Mouse (Mus musculus) T-helper 17 cell (primary cell): ENCODE data around the gene Zcchc4.

Experiments
- in situ Hi-C, 2 experiments: fragments of 300-600 bp; cut with MboI, MseI; formaldehyde crosslinking; loops; 1 replicate in 1 of 2; 2 replicates in 1 of 2; pipeline ENCODE4 v1.15.1; 2025; ENCODE audit warnings: high pct_unique_total_duplicates in 2 of 2

Gene Zcchc4

DNA sequence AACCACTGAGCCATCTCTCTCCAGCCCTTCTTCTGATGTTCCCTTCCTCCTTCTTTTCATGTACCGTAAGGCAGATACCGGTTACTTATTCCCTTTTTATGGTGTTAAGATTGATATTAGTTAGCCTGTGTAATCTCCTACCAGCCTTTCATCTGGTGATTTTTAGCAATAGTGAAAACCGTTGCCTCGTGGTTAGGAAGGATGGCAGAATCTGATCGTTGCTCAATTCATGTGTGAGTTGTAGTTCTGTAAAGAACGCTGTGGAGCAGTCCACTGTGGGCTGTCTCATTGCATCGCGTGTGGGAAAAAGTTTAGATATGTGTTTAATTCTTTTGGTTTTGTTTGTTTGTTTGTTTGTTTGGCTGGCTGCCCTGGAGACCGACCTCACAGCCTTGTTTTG lies 18.0 kb downstream of the Zcchc4 start:
- in situ Hi-C loops = no loop called here

DNA sequence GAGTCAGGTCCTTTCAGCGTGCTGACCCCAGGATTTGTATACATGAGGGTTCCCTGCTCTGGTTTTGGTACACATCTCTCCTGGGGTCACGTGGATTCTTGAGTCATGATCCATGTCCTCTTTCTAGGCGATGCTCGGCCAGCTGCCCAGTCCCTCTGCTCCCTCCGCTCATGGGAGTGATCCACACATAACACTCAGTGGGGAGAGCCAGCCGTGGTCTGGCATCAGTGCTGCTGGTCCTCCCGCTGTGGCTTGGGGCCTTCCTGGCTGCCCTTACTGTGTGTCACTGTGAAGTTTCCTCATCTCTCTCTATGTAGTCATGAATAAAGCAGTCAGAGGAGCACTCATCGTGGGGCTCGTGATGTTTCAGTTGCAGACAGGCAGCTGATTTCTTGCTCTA lies 18.9 kb downstream of the Zcchc4 start:
- in situ Hi-C loops = no loop called here

DNA sequence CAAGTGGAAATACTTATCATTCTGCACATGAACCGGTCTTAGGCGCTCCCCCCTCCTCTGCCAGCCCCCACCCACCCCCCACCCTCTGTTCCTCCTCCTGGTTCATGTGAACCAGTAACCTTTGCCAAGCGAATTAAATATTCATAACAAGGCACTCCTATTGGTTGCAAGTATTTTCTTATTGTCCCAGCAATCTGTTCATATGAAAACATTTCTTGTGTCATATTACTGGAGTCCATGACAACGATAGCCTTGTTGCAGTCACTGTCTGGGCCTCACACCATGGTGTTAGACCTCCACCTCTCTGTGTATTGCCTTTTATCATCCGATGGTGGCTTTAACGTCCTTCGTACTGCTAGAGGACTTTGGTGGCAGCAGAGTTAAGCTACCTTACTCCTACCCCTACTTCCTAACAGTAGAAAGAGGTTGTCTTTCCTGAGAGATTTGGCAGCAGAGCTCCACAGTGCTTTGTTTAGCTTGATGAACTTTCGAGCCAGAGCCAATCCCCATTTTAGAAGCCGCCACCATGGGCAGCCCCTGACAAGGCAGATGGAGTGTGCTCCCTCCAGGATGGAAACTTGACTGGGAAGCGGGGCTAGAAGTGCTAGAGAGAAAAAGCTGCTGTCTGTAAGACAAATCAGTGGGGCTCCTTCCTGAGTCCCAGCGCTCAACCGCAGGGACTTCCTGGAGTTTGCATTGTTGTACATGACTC lies 24.2 kb downstream of the Zcchc4 start:
- in situ Hi-C loops = no loop called here

DNA sequence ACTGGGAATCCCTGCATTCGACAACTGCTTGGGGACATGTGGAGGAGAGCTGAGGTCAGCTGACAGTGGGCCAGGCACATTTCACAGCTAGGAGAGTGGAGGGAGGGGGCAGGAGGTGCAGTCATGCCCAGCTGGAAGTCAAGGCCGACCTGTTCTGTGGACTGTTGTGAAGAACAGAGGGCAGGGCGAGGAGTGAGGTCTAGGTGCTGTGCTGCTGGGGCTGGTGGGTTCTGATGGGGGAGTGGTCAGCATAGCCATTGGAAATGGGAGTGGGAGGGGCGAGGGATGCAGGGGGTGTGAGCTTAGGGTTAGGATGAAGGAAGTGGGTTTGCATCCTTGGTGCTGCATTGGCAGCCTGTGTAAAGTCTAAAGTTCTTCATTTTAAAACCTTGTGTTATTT lies 30.6 kb downstream of the Zcchc4 start:
- in situ Hi-C loops = no loop called here

DNA sequence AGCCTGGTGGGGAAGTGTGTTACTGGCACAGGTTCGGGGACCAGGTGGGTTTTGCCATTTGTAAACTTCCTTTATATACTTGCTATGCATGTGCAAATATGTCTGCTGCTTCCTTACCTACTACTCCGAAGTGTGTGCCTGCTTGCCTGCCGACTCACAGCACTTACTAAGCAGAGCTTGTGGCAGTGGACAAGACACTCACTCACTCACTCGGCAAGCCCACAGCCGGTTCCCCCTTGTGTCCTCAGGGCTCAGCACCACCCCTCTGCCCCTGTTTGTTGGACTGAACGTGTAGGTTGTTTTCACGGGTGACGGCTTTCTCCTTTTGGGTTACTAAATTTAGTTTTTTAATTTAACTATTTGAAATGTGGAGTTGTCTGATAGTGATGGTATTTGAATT lies 31.1 kb downstream of the Zcchc4 start:
- in situ Hi-C loops = no loop called here

DNA sequence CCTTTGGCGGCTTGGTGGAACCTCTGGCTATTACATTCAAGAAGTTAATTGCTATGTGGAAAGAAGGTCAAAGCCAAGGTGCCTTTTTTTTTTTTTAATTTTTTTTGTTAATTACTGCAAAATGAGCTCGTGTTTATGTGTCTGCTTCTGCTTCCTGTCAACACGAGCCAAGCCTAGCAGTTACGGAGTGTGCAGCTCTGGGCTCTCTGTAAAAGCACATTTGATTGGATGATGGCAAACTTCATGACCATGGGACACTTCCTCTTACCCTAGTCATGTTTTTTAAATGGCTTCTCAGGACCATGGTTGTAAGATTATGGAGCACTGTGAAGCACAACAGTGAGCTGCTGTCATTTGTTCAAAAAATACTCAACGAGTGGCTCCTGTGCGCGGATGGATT lies 31.8 kb downstream of the Zcchc4 start:
- in situ Hi-C loops = no loop called here

DNA sequence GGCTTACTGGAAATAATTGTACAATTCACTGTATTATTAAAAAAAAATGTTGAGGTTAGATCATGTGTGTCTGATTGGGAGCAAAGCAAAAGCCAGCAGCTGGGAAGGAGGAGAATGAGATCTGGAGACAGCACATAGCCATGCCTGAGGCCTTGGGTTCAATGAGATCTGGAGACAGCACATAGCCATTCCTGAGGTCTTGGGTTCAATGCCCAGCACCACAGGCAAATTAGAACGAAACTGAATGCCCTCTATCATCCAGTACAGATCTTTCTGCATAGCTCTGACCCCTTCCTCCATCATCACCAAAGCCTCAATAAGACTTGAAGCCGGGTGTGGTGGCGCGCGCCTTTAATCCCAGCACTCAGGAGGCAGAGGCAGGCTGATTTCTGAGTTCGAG lies 35.2 kb downstream of the Zcchc4 start:
- in situ Hi-C loops = no loop called here

DNA sequence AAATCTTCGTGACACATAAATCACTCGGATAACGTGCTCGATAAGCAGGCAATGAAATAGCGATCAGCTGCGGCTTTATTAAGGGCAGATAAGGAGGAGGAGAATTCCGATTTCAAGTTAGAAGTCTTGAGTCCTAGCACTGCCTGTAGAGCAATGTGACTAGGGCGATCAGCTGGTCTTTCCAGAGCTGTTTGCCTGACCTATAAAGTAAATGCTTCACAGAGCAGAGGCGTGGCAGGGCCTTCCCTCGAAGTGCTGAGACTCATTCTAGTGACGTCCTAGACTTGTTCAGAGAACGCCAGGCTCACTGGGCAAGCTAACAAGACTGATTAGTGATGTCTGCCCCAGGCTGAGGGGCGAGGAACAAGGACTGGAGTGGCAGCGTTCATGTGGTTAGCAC lies 35.8 kb downstream of the Zcchc4 start:
- in situ Hi-C loops = no loop called here

DNA sequence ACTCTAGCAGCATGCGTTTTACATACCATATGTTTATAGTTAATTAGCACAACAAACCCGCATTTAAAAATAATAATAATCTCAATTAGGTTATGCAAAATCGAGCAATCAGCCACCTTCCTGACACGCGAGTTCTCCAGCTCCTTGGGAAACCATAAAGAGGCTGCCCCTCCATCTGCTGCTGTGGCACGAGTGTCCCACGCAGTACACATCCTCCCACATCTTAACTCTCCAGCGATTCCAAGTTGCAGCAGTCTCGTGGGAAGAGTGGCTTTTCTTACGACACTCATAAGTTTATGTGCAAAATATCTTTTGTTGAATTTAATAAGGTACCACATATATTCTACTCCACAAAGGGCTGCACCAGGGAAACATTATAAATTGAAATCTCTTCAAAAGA lies 37.2 kb downstream of the Zcchc4 start:
- in situ Hi-C loops = no loop called here

DNA sequence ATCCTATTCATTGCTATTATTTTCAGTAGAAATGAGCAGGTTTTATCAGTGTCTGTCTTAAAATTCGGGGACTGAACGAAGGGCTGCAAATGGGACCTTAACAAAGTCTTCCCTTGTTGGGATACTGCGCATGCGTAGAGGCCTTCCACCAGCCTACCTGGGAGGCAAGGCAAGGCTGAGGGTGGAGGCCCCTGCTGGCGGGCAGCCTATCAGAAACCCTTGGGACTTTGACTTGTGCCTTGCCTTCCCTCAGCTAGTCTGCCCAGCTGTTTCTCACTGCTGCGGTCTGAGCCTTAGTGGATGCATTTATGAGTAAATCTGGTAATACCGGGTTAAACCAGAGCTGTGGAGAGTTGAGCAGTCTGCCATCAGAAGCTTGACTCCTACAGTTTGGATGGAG lies 38.1 kb downstream of the Zcchc4 start:
- in situ Hi-C loops = no loop called here

DNA sequence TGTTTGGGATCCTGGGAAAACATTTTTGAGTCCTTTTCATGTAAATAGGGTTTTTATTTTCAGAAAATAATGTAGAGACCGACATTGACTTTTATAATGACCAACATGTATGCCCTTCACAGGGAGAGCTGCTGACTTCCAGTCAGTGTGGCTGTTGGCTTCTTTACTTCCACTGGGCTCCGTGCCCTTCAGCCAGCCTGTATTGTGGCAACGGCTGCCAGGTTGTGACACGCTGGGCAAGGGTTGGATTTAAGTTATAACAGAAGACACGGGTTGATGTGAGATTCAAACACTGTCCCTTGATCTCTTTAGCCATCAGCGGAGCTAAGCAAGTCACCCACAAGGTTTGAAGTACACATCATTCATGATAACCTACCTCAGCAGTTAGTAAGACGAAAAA lies 43.5 kb downstream of the Zcchc4 start:
- in situ Hi-C loops = no loop called here

DNA sequence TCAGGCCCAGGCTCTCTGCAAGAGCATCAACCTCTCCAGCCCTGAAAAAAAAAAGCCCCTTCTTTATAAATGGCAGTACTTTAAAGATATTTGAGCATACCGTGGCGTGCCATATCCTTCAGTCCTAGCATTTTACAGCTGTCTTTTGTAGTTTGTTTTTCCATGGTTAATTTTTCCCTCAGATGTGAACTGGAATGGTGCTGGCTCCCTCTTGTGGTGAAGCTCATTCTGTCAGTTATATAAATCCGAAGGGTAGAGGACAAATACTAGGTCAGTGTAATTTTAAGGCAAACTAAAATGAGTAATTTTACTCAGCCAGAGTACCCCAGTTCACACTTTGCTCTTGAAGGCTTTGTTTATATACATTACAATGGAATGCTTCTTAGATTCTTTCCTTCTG lies 46.5 kb downstream of the Zcchc4 start:
- in situ Hi-C loops = no loop called here

DNA sequence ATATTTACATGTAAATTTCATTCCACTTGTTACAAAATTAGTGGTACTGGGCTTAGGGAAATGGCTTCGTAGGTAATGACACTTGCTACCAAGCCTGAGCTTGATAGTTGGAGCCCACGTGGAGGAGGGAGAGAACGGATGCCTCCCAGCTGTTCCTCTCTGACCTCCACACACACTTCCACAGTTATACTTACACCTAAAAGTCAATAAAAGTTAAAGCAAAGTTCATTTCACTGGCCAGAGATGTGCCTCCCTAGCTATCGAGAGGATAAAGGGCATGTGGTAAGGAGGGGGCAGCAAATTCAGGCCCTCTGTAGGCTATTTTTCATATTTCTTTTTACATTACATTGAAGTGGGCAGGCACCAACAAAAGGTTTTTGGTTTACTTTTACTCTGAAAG lies 52.7 kb downstream of the Zcchc4 start:
- in situ Hi-C loops = loop anchor here in 1 of 2 experiments (25.0 kb wide), 1 partner anchor 641 kb away; the partner anchor contains the start of gene Dhx15

DNA sequence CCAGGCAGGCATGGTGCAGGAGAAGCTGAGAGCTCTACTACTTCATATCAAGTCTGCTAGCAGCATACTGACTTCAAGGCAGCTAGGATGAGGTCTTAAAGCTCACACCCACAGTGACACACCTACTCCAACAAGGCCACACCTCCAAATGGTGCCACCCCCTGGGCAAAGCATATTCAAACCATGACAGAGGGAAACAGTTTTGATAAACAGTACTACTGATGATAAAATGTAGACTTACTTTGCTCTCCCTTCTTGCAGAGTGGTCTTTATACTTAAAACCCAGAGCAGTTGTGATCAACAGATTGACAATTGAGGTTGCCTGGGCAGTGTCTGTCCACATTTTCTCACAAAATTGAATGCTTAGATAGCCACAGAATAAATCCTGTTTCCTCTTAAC lies 57.8 kb downstream of the Zcchc4 start:
- in situ Hi-C loops = loop anchor here in 1 of 2 experiments (25.0 kb wide), 1 partner anchor 646 kb away; the partner anchor contains the start of gene Dhx15

DNA sequence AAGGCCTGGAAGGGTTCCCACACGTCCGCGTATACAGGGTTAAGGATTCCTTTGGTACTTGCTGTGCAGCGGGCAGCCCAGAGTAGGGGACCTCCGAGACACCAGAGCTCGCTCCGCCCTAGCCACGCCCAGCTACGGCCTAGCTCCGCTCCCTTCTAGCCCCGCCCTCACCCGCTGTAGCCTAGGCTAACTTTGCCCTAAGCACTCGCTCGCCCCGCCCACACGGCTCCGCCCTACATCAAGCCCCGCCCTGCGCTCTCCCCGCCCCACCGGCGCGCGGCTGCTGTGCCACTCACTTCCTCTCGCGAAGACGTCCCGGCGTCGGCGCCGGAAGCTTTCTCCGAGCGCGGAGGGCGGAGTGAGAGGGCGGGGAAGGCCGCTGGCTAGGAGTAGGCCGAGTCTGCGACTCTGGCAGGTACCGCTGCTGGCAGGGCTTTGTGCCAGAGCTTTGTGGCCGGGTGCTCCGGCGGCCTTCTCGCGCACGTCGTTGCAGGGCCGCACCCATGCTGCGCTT lies 58.6 kb downstream of the Zcchc4 start, which contains the start of gene Anapc4:
Anapc4 (plus strand) TSS at position 252 of the 514 bp plus-strand sequence.
- in situ Hi-C loops = loop anchor here in 1 of 2 experiments (25.0 kb wide), 1 partner anchor 647 kb away; the partner anchor contains the start of gene Dhx15

DNA sequence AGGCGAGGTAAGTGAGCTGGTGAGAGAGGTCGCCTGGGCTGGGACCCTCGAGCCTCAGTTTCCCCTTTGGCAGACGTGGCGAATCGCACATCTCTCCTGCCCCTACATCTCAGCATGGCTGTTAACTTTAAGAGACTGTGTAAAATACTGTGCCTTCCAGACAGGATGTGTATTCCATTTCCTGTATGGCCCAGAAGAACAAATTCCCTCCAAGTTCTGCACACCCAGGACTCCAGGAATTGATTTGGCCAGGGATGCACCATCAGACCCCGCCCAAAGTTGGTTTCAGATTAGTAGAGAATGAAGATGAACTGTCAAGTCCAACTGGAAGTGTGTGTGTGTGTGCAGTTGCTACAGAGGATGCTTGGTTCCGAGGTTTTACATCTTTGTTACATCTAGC lies 59.2 kb downstream of the Zcchc4 start:
- in situ Hi-C loops = loop anchor here in 1 of 2 experiments (25.0 kb wide), 1 partner anchor 647 kb away; the partner anchor contains the start of gene Dhx15

DNA sequence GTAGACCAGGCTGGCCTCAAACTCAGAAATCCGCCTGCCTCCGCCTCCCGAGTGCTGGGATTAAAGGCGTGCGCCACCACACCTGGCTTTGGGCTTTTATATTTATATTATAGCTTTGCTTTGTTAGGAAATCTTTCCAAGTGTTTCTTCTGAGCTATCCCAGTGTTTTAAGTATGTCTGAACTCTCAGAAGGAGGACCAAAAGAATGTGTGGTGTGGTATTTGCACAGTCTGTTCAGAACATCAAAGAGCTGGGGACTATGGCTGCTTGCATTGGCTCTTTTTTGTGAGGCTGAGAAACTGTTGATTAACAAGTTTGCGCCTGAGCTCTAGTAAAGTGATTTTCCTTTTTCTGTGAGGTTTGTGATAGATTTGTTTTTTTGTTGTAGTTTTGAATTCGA lies 69.1 kb downstream of the Zcchc4 start:
- in situ Hi-C loops = loop anchor here (10.0 to 25.0 kb wide), 2 partner anchors 657 to 670 kb away; partner anchors contain the start of gene Dhx15 (in 1 of the 2)

DNA sequence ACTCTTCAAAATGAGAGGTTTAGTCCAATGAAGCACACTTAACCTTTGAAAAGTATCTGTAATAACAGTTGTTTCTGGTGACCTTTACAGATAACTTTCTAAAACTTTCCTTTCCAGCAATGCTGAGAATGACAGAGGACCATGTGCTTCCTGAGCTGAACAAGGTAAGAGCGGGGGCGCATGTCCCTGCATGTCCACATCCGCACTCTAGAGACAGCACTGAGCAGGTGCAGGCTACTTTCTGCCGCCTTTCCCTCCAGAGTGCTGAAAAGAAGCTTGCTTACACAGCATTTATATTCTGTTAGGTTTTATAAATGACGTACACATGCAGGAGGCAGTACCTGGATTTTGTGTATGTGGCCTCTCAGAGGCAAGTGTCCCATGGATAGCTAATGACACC lies 80.5 kb downstream of the Zcchc4 start:
- in situ Hi-C loops = no loop called here

DNA sequence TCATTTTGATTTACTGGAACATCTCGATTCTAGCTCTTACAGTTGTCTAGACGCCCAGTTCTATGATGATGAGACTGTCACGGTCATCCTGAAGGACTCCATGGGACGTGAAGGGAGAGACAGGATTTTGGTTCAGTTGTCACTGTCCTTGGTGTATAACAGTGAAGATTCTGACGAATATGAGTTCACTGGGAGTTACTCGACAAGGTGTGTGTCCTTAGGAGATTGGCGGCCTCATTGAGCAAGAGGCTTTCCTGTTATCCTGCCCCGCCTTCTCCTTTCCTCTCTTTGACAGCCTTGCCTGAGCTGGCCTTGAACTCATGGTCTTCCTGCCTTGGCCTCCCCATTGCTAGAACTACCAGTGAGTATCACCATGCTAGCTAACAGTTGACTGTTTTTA lies 89.2 kb downstream of the Zcchc4 start:
- in situ Hi-C loops = no loop called here

DNA sequence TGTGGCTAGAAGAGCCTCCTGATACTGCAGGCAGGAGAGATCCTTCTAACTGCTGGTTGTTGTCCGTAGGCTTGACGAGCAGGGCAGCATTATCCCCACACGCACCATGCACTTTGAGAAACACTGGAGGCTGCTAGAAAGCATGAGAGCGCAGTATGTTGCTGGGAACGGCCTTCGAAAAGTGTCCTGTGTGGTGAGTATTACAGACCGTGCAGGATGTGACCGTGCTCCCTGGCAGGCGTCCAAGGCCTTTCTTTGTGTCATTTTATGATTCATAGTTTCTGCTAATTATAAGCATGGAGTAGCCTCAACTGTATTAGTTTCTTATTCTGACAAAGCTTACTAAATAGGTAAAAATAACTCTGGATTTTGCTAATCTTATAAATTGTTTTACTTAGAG lies 90.6 kb downstream of the Zcchc4 start:
- in situ Hi-C loops = no loop called here

DNA sequence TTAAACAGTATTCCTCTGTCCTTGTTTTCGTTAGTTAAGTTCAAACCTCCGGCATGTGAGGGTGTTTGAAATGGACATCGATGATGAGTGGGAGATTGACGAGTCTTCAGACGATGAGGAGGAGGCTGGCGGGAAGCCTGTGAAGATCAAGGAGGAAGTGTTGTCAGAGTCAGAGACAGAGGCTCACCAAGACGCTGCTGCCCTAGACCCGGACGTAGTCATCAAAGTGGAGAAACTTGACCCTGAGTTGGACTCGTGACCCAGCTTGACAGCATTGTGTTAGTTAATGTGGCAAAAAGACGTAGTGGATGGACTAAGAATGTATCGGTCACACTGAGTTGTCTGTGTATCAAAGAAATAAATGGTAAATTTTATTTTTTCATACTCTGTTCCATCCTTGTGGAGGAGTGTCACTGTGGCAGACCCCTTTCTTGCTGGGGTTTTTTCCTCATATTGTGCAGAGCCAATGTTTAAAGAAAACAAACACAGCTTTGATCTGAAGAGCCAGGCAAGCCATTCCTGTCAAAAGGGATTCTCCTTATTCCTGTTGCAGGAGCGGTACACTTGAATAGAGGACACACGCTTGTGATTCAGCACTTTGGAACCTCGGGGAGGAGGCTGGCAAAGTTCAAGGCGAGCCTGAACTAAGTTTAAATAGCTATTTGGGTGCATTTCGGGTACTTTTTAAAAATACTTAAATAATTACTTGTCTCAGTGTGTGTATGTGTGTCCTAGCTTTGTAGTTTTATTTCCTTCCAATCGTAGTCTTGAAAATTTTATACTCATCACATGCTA lies 91.3 kb downstream of the Zcchc4 start:
- in situ Hi-C loops = no loop called here

DNA sequence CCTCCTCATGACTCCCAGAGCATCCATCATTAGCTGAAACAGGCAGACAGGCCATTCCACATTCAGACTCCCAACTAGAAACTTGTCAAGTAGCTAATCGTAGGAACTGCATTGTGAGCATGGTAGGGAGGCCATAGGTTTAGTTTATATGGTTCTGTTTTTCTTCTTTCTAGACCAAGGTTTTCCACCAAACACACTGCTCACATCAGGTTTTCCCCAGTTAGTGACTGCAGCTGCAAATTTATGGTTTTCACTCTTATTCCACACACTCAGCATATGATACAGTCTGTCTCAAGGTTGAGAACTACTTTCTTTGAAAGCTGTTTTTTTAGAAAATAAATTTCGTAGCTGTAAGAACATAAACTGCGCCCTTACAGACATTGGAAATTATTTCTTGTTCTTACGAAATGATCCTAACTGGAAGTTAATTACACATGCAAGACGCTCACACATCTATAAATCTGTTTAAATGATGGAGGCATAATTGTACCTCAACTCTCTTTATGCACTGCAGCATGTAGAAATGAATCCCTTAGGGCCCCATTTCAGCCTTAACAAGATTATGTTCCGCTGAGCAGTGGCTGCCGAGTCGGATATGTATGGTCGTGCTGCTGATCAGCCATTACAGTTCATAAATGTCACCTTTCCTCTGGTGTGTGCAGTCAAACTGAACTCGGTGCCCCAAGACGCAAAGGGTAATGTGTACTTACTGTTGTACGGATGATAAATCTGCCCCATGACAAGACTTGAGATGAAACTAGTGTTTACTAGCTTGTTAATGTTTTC lies 93.9 kb downstream of the Zcchc4 start:
- in situ Hi-C loops = no loop called here
